Mouse (Mus musculus) heart, embryonic 13.5 days (tissue): Measurements from ENCODE around the gene Fgfr2. TPM values are rescaled to one million over a fixed set of nuclear protein-coding genes. Genes with fewer than 3 reads are reported as not detected.

ENCODE experiments used
- ATAC-seq: fragments of 200-750 bp; cut with Nextera tagmentation; 2 replicates; pipeline ENCODE4 v1.8.0; 2017; ENCODE audit warnings: moderate TSS enrichment; ENCODE audit not compliant: insufficient number of reproducible peaks, low FRiP score, low TSS enrichment; ENCODE audit errors: extremely low read depth
- H3K27ac ChIP-seq: fragments of 300-500 bp; sonication (generic); replicated peaks from 2 replicates; pipeline ENCODE4 v1.5.1; 2015; ENCODE audit warnings: moderate library complexity, mild to moderate bottlenecking, inconsistent platforms
- H3K27me3 ChIP-seq: fragments of 300-500 bp; sonication (generic); replicated peaks from 2 replicates; pipeline ENCODE4 v1.6.1; 2015; ENCODE audit warnings: mild to moderate bottlenecking, inconsistent platforms
- H3K36me3 ChIP-seq: fragments of 300-500 bp; sonication (generic); 2 replicates; pipeline ENCODE4 v1.6.1; 2015; ENCODE audit warnings: mild to moderate bottlenecking, inconsistent platforms
- H3K4me1 ChIP-seq: fragments of 300-500 bp; sonication (generic); 2 replicates; pipeline ENCODE4 v1.6.1; 2015; ENCODE audit warnings: inconsistent platforms
- H3K4me2 ChIP-seq: fragments of 300-500 bp; sonication (generic); 2 replicates; pipeline ENCODE4 v1.6.1; 2015; ENCODE audit warnings: inconsistent platforms, mild to moderate bottlenecking, moderate library complexity
- H3K4me3 ChIP-seq: fragments of 300-500 bp; sonication (generic); 2 replicates; pipeline ENCODE4 v1.5.1; 2015; ENCODE audit warnings: moderate library complexity, mild to moderate bottlenecking, inconsistent platforms
- H3K9ac ChIP-seq: fragments of 300-500 bp; sonication (generic); 2 replicates; pipeline ENCODE4 v1.6.1; 2015; ENCODE audit warnings: inconsistent platforms, mild to moderate bottlenecking, moderate library complexity
- H3K9me3 ChIP-seq: fragments of 300-500 bp; sonication (generic); 2 replicates; pipeline ENCODE4 v1.6.1; 2016; ENCODE audit warnings: inconsistent platforms
- WGBS: fragments of 180-500 bp; shearing (Covaris S2); methylation state at CpG from one replicate; pipeline ENCODE4 v1.1.7; 2015; ENCODE audit warnings: mixed read lengths; 5-methylcytosine and 5-hydroxymethylcytosine counted together
- polyA plus RNA-seq: library from polyadenylated mRNA; unstranded; fragments of >200 nt; fragmentation: Nextera tagmentation; extraction: Ambion mirVana; gene quantifications from 2 replicates; pipeline ENCODE4 v1.2.1, GENCODE M21; 2015

The Fgfr2 gene
- polyA plus RNA-seq, 1 experiment from 2014 or later: 22.5 TPM

DNA sequence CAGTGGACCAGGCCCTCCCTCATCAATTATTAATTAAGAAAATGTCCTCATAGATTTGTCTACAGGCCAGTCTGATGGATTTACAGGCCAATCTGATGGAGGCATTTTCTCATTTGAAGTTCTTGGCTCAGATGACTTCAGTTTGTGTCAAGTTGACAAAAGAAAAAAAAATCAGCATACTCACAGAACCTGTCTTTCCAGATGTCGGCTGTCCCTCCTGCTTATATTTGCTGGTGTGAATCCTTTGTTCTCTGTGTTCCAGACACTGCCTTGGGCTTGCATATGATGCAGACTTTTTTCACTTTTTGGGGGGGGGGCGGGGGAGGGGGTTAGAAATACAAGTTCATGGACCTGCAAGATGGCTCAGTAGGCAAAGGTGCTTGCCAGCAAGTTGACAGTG, 1472.9 kb downstream of the Fgfr2 start:
- H3K9me3 ChIP-seq: no peaks in the 10 kb centered on the region
- ATAC-seq: no peak
- H3K36me3 ChIP-seq: no peaks in the 10 kb centered on the region
- H3K4me2 ChIP-seq: no peak overlapping the region
- no peak overlapping the region for H3K9ac ChIP-seq
- WGBS: 58% methylated on average over 2 of the region's 2 CpGs
- peaks cover 27% of the 10 kb centered on the region for H3K27me3 ChIP-seq
- H3K4me3 ChIP-seq: no peak overlapping the region
- H3K4me1 ChIP-seq: 0 out of 2 replicates have a peak, but pooled peaks cover 2% of the 10 kb centered on the region
- no peak overlapping the region for H3K27ac ChIP-seq

DNA sequence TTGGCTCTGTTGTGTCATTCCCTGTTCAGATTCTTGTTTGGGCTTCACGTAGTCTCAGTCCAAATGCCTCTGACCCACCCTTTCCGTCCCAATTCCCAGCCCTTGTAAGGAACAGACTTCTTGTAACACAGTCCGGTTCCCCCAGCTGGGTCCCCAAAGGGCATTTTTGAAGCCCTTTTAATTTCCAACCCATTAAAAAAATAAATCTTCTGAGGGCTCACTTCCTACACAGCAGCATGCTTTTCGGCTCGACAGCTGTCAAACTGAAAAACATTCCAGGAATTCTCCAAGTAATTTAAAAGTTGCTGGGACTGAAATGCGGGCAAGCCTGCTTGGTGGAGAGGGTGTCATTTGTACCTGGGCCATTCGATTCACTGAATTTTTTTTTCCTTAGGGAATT, 1474.9 kb downstream of the Fgfr2 start:
- no peak overlapping the region for H3K27ac ChIP-seq
- no peak overlapping the region for H3K4me2 ChIP-seq
- no peaks in the 10 kb centered on the region for H3K9me3 ChIP-seq
- peaks cover 47% of the 10 kb centered on the region for H3K27me3 ChIP-seq
- 0 out of 2 replicates have a peak, but pooled peaks cover 2% of the 10 kb centered on the region for H3K4me1 ChIP-seq
- no peak for ATAC-seq
- WGBS: 38% methylated on average over 7 of the region's 7 CpGs
- no peak overlapping the region for H3K9ac ChIP-seq
- no peaks in the 10 kb centered on the region for H3K36me3 ChIP-seq
- H3K4me3 ChIP-seq: no peak overlapping the region

DNA sequence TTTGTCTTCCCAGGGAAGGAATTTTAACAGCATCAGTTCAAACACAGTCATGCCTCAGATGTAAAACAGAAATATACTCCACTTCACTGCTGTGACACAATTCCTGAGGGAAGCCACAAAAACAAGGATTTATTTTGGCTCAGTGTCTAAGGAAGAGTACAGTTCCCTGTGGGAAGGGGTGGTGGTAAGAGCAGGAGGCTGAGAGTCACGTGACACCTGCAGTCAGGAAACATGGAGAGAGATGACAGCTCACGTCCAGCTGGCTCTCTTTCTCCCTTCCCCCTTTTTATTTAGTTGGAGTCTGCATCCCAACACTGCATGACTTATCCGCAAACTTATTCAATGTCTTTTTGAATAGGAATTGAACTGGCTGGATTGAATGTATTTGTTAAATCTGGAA, 1475.6 kb downstream of the Fgfr2 start:
- Histone ChIP-seq H3K9ac (no peak overlapping the region), H3K27ac (no peak overlapping the region), H3K4me2 (no peak overlapping the region), H3K4me3 (no peak overlapping the region), H3K9me3 (no peaks in the 10 kb centered on the region), H3K4me1 (0 out of 2 replicates have a peak, but pooled peaks cover 2% of the 10 kb centered on the region), H3K27me3 (peaks cover 54% of the 10 kb centered on the region), H3K36me3 (no peaks in the 10 kb centered on the region)
- 35% methylated on average over 3 of the region's 3 CpGs for WGBS
- no peak for ATAC-seq

DNA sequence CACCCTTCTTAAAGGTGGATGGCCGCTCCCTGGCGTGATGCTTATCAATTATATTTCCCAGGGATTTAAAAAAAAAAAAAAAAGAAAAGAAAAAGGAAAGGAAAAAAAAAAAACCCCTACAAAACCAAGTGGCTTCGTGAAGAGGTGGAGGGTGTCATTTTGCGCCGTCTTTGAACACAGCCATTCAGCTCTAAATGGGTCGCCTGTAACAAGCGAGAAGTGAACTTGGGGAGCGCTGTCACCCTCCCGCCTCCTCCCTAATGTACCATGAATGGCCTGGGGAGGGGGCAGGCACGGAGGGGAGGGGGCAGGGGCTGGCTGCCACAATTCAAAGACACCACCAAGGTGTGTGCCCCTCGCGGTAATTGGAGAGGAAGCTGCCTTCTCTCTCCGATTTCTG, 1478.6 kb downstream of the Fgfr2 start:
- ATAC-seq: no peak
- Histone ChIP-seq H3K27ac (no peak overlapping the region), H3K9ac (no peak overlapping the region), H3K36me3 (no peaks in the 10 kb centered on the region), H3K9me3 (no peaks in the 10 kb centered on the region), H3K4me2 (peak overlapping the region; percentile 38; the same call in 1 of the 2 replicates), H3K4me1 (0 out of 2 replicates have a peak, but pooled peaks cover 2% of the 10 kb centered on the region), H3K27me3 (peaks cover 81% of the 10 kb centered on the region), H3K4me3 (no peak overlapping the region)
- 2% methylated on average over 13 of the region's 13 CpGs for whole genome bisulfite sequencing

DNA sequence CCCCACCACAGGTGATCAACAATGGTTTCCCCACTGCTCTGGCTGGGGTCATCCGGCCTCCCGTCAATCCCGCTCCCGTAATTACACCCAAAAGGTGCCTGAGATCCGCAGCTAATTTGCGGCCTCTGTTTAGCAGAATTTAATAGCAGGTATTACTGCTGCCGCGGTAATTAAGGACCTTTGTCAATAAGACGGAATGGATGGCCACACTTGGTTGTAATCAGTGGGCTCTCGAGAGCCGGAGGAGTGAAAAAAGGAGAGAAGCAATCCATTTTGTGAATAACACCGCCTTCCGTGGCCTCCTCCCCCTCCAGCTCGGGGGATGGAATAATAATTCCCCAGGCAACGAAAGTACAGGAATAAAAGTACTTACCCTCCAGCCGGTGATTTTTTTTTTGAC, 1479.1 kb downstream of the Fgfr2 start:
- ATAC-seq: no peak
- WGBS: 3% methylated on average over 16 of the region's 16 CpGs
- no peaks in the 10 kb centered on the region for H3K9me3 ChIP-seq
- peak overlapping the region; percentile 38 for H3K4me2 ChIP-seq
- H3K4me3 ChIP-seq: peak overlapping the region; percentile 25
- H3K36me3 ChIP-seq: no peaks in the 10 kb centered on the region
- H3K9ac ChIP-seq: no peak overlapping the region
- no peak overlapping the region for H3K27ac ChIP-seq
- peaks cover 79% of the 10 kb centered on the region for H3K27me3 ChIP-seq
- H3K4me1 ChIP-seq: 0 out of 2 replicates have a peak, but pooled peaks cover 2% of the 10 kb centered on the region

DNA sequence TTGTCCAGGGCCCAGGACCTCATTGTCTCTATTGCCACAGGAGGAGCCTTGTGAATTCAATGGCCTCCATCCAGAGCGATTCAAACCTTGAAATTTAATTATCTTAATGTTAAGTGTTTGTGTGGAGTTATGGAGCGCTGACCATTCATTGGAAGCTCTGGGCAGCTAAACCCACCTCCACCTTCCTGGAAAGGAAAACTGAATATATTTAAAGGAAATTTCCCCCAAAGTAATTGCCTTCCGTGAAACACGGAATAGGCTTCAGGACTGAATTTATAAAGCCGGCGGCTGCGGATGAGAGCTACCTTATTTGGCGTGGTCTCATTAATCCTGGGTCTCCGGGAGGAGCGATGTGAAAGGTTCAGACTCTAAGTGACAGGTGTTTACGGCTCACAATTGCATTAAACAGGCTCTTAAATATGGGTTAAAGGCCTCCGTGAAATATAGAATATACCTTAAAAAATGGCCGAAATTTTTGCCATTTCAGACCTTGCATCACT, 1479.8 kb downstream of the Fgfr2 start:
- no peak for ATAC-seq
- Histone ChIP-seq H3K4me2 (no peak overlapping the region), H3K27me3 (peaks cover 75% of the 10 kb centered on the region), H3K36me3 (no peaks in the 10 kb centered on the region), H3K27ac (no peak overlapping the region), H3K9me3 (no peaks in the 10 kb centered on the region), H3K4me3 (no peak overlapping the region), H3K4me1 (0 out of 2 replicates have a peak, but pooled peaks cover 2% of the 10 kb centered on the region), H3K9ac (no peak overlapping the region)
- WGBS: 31% methylated on average over 13 of the region's 13 CpGs

DNA sequence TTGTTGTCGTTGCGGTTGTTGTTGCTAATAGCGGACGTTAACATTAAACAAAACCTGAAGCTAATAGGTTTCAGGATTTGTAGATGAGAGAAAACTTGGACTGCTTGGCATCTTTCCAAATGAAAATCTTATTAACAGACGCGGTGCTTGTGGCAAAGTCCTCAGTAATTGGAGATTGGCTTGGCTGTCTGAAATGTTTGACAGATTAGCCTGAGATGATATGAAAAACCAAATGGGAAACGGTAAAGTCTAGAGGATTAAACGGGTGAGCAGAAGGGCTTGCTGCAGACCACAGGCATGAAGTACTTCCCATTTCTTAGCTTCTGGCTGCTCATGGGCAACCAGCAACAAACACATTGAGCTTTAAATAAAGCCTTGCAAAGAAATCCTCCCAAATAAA, 1493.6 kb downstream of the Fgfr2 start:
- 81% methylated on average over 8 of the region's 8 CpGs for WGBS

DNA sequence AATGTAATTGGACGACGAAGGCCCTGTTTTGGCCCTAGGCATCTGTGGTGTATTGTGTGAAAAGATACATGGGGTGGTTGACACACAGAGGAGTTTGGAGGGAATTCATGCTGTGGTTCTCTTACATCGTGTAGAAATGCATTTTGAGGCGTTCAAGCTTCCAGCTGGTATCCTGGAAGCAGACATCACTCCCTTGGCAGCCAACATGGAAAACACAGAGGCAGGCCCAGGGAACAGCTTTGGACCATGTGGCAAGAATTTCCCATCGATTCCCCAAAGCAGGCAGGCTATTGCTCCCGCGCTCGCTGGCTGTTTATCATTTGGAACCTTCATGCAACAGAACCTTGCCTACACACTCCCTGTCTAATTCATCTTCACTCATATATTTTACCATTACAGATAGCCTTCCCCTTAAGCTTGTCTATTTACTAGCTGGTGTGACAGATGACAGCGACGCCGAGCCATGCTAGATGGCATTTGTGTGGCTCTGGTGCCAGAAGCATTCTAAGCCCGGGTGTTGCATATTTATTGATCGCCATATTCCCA, 1494.2 kb downstream of the Fgfr2 start:
- Histone ChIP-seq H3K27ac (no peak overlapping the region), H3K4me3 (no peak overlapping the region), H3K36me3 (no peaks in the 10 kb centered on the region), H3K9me3 (no peaks in the 10 kb centered on the region), H3K4me1 (no peaks in the 10 kb centered on the region), H3K9ac (no peak overlapping the region), H3K27me3 (no peaks in the 10 kb centered on the region), H3K4me2 (no peak overlapping the region)
- ATAC-seq: no peak
- 80% methylated on average over 13 of the region's 13 CpGs for WGBS

More for the DNA sequence above, 1493.6 kb downstream of the Fgfr2 start:
- Histone ChIP-seq H3K4me2 (no peak overlapping the region), H3K36me3 (no peaks in the 10 kb centered on the region), H3K27me3 (no peaks in the 10 kb centered on the region), H3K27ac (no peak overlapping the region), H3K9me3 (no peaks in the 10 kb centered on the region), H3K4me3 (no peak overlapping the region), H3K9ac (no peak overlapping the region), H3K4me1 (no peaks in the 10 kb centered on the region)
- no peak for ATAC-seq

DNA sequence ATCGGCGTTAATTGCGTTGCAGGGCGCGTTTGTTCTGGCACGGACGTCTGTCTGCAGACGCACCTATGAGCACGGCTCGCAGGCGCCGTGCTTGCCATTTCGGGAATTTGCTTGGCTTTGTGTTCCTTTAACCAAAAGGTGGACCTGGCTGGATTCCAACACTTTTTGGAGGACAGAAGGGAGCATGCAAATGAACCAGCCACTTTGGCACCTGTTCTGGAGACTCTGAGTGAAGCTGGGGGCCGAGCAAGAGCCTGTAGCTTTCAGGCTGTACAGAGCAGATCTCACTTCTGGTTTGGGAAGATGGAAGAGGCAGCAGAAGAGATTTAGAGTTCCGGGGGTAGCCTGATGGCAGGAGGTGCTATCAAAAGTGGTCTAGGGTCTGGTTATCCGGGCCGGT, 1494.8 kb downstream of the Fgfr2 start:
- ATAC-seq: no peak
- Histone ChIP-seq H3K4me1 (no peaks in the 10 kb centered on the region), H3K27ac (no peak overlapping the region), H3K9me3 (no peaks in the 10 kb centered on the region), H3K4me3 (no peak overlapping the region), H3K9ac (no peak overlapping the region), H3K4me2 (no peak overlapping the region), H3K27me3 (no peaks in the 10 kb centered on the region; the same call in 1 of the 2 replicates), H3K36me3 (no peaks in the 10 kb centered on the region)
- WGBS: 87% methylated on average over 17 of the region's 17 CpGs

DNA sequence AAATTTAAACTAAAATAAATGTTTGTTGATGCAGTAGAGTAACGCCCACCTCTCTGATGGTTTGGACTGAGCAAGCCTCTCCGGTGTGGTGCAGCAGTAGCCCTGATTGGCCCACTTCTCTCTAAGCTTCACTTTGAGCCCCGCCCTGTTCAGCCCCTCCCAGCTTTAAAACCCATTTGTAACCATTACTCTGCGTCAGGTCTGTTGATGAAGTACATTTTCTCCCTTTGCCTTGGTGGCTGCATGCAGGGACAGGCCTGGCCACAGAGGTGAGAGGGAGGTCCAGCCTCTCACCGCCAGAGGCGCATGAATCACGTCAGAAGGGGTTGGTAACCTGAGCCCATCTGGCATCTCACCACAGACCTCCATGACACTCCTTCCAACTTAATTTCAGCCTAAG, 1513.5 kb downstream of the Fgfr2 start:
- 0 out of 2 replicates have a peak, but pooled peaks cover 2% of the 10 kb centered on the region for H3K4me1 ChIP-seq
- WGBS: 35% methylated on average over 7 of the region's 7 CpGs
- ATAC-seq: no peak
- H3K4me2 ChIP-seq: no peak overlapping the region
- no peaks in the 10 kb centered on the region for H3K36me3 ChIP-seq
- no peak overlapping the region for H3K4me3 ChIP-seq
- no peak overlapping the region for H3K9ac ChIP-seq
- H3K27me3 ChIP-seq: no peaks in the 10 kb centered on the region
- no peak overlapping the region for H3K27ac ChIP-seq
- no peaks in the 10 kb centered on the region for H3K9me3 ChIP-seq

DNA sequence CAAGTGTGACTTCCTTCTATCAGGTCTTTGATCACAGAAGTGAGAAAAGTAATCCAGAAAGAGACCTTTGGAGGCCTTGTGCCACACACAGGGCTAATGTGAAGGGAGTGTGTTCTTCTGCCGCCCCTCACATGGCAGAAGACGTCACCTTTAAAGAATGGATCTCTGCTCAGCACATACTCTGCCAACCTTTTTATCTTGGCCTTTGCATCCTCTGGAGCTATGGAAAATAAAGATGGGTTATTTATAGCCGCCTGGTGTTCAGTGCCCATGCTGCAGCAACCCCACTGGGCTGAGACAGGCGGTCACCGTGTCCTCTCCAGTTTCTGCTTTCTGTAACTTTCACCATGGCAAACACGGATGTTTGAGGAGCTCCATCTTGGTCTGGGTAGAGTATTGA, 1515.1 kb downstream of the Fgfr2 start:
- no peaks in the 10 kb centered on the region for H3K9me3 ChIP-seq
- H3K27ac ChIP-seq: no peak overlapping the region
- H3K9ac ChIP-seq: no peak overlapping the region
- no peak; the same call in 1 of the 2 replicates for ATAC-seq
- no peak overlapping the region for H3K4me2 ChIP-seq
- H3K4me1 ChIP-seq: 0 out of 2 replicates have a peak, but pooled peaks cover 2% of the 10 kb centered on the region
- H3K27me3 ChIP-seq: no peaks in the 10 kb centered on the region
- WGBS: 60% methylated on average over 6 of the region's 6 CpGs
- no peak overlapping the region for H3K4me3 ChIP-seq
- no peaks in the 10 kb centered on the region for H3K36me3 ChIP-seq

DNA sequence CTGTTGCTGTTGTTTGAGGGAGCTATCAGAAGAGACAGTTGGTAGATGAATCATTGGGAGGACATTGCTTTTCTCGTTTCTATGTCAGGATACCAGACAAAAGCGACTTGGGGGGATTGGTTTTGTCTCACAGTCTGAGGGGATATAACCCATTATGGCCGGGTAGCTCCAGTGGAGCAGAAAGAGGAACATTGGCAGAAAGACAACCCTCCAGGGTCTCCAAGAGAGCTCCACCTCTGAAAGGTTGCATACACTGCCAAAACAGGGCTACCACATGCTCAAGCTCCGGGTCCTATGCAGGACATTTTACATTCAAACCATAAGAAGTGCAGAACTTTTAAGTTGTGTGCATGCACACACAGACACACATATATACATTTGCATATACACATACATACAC, 1517.7 kb downstream of the Fgfr2 start:
- Histone ChIP-seq H3K27me3 (peaks cover 2% of the 10 kb centered on the region; the same call in 1 of the 2 replicates), H3K4me2 (no peak overlapping the region), H3K4me1 (peaks cover 6% of the 10 kb centered on the region; the same call in 1 of the 2 replicates), H3K27ac (no peak overlapping the region), H3K36me3 (no peaks in the 10 kb centered on the region), H3K9ac (no peak overlapping the region), H3K4me3 (no peak overlapping the region), H3K9me3 (no peaks in the 10 kb centered on the region)
- WGBS: 64% methylated on average over 4 of the region's 4 CpGs
- no peak for ATAC-seq
